Mouse (Mus musculus) myocyte (in vitro differentiated cells): ENCODE measurements around the gene Emx1.

ENCODE experiments used
- CEBPB ChIP-seq: IDR thresholded peaks from 2 replicates; pipeline ENCODE4 v1.6.1; 2011; ENCODE audit warnings: mild to moderate bottlenecking, moderate library complexity; ENCODE audit not compliant: poor library complexity, insufficient read depth, severe bottlenecking
- E2F4 ChIP-seq: IDR thresholded peaks from one replicate; pipeline ENCODE4 v1.6.1; 2011; ENCODE audit warnings: mild to moderate bottlenecking, control low read depth, moderate library complexity; ENCODE audit not compliant: insufficient read depth
- MAX ChIP-seq: IDR thresholded peaks from one replicate; pipeline ENCODE4 v1.6.1; 2011; ENCODE audit warnings: low read depth, mild to moderate bottlenecking, control low read depth
- MYOD1 ChIP-seq, 3 experiments: IDR thresholded peaks; one replicate each; pipeline ENCODE4 v1.6.1; 2011; ENCODE audit warnings: control low read depth in 2 of 3, low read depth in 2 of 3, mild to moderate bottlenecking in 2 of 3, moderate library complexity in 1 of 3; ENCODE audit not compliant: insufficient read length in 2 of 3, control insufficient read depth in 1 of 3
- MYOG ChIP-seq, 3 experiments: IDR thresholded peaks; one replicate each; pipeline ENCODE4 v1.6.1; 2011; ENCODE audit warnings: control low read depth in 2 of 3, low read depth in 2 of 3, mild to moderate bottlenecking in 2 of 3; ENCODE audit not compliant: insufficient read length in 2 of 3, control insufficient read depth in 1 of 3, insufficient read depth in 1 of 3
- POLR2A ChIP-seq: IDR thresholded peaks from one replicate; pipeline ENCODE4 v1.6.1; 2011; ENCODE audit warnings: low read depth, mild to moderate bottlenecking, control low read depth, moderate library complexity; ENCODE audit not compliant: insufficient read length
- POLR2AphosphoS2 ChIP-seq: IDR thresholded peaks from one replicate; pipeline ENCODE4 v1.6.1; 2011; ENCODE audit warnings: low read depth, control low read depth; ENCODE audit not compliant: insufficient read length
- REST ChIP-seq: IDR thresholded peaks from one replicate; pipeline ENCODE4 v1.6.1; 2011; ENCODE audit warnings: mild to moderate bottlenecking, control low read depth, moderate library complexity; ENCODE audit not compliant: insufficient read depth, insufficient read length
- SRF ChIP-seq: IDR thresholded peaks from one replicate; pipeline ENCODE4 v1.6.1; 2011; ENCODE audit warnings: low read depth; ENCODE audit not compliant: control insufficient read depth, insufficient read length
- TCF12 ChIP-seq: IDR thresholded peaks from one replicate; pipeline ENCODE4 v1.6.1; 2011; ENCODE audit warnings: mild to moderate bottlenecking, control low read depth; ENCODE audit not compliant: poor library complexity, insufficient read depth, severe bottlenecking
- TCF3 ChIP-seq: IDR thresholded peaks from one replicate; pipeline ENCODE4 v1.6.1; 2011; ENCODE audit warnings: low read depth, control low read depth; ENCODE audit not compliant: insufficient read length
- USF1 ChIP-seq: IDR thresholded peaks from one replicate; pipeline ENCODE4 v1.6.1; 2011; ENCODE audit warnings: low read depth, mild to moderate bottlenecking, control low read depth, moderate library complexity

DNA sequence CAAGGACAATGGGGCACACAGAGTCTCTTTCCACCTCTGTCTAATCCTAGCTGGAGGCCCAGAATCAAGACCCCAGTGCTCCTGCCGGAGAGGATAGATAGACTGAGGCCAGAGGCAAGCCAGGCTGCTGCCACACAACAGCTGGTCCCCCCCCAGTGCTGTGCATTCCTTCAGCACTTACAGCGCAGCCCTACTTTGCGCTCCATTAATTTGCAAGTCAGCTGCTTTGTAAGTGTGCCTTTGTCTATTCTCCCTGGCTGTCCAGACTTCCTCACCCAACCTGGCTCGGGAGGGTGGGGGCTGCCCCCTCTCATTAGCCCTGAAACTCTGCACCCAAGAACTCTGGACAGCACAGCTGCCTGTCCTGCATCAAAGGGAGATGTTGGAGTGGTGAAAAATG lies 44.8 kb downstream of the Emx1 start:
- TF ChIP-seq TCF12 (no peak), POLR2A (no peak), E2F4 (no peak), MYOD1 (IDR thresholded peaks at IDR 0.05; ENCODE audit: control insufficient read depth in 1 of 3, insufficient read length in 2 of 3, low read depth in 2 of 3) (no peak), MAX (no peak), USF1 (no peak), MYOG (IDR thresholded peaks at IDR 0.05; ENCODE audit: control insufficient read depth in 1 of 3, insufficient read depth in 1 of 3, insufficient read length in 2 of 3, low read depth in 2 of 3) (no peak), REST (no peak), POLR2AphosphoS2 (no peak), CEBPB (no peak), SRF (no peak), TCF3 (no peak)
